Mouse (Mus musculus) stomach, embryonic 16.5 days (tissue): ENCODE measurements at regions not wholly inside any gene's neighbourhood (a gene's known extent, or its start where the extent isn't known, plus 50 kb on each side); places are given as distances from the start of the nearest gene placed in this dataset.
A peak's percentile ranks its signal among the peaks of the same experiment; 100 is the strongest.

Source experiments
- ATAC-seq: fragments of 200-750 bp; cut with Nextera tagmentation; 2 replicates; pipeline ENCODE4 v1.8.0; 2017; ENCODE audit warnings: moderate number of reproducible peaks, moderate TSS enrichment; ENCODE audit not compliant: insufficient read depth, low FRiP score
- H3K27ac ChIP-seq: fragments of 300-500 bp; sonication (generic); 2 replicates; pipeline ENCODE4 v1.5.1; 2014; ENCODE audit warnings: low read length
- H3K27me3 ChIP-seq: fragments of 300-500 bp; sonication (generic); 2 replicates; pipeline ENCODE4 v1.6.1; 2014; ENCODE audit warnings: low read length, control low read depth, mixed read lengths; ENCODE audit not compliant: control insufficient read depth, insufficient read depth
- H3K36me3 ChIP-seq: fragments of 300-500 bp; sonication (generic); 2 replicates; pipeline ENCODE4 v1.6.1; 2014; ENCODE audit warnings: low read length; ENCODE audit not compliant: control insufficient read depth, insufficient read depth
- H3K4me1 ChIP-seq: fragments of 300-500 bp; sonication (generic); 2 replicates; pipeline ENCODE4 v1.6.1; 2014; ENCODE audit warnings: low read length, control low read depth, mixed read lengths; ENCODE audit not compliant: control insufficient read depth, insufficient read depth
- H3K4me2 ChIP-seq: fragments of 300-500 bp; sonication (generic); 2 replicates; pipeline ENCODE4 v1.6.1; 2014; ENCODE audit warnings: low read depth, low read length, mixed read lengths
- H3K4me3 ChIP-seq: fragments of 300-500 bp; sonication (generic); replicated peaks from 2 replicates; pipeline ENCODE4 v1.5.1; 2014; ENCODE audit warnings: mild to moderate bottlenecking, low read length
- H3K9ac ChIP-seq: fragments of 300-500 bp; sonication (generic); 2 replicates; pipeline ENCODE4 v1.6.1; 2014; ENCODE audit warnings: low read length
- H3K9me3 ChIP-seq: fragments of 300-500 bp; sonication (generic); replicated peaks from 2 replicates; pipeline ENCODE4 v1.6.1; 2016; ENCODE audit warnings: low read length, control low read depth; ENCODE audit not compliant: control insufficient read depth
- WGBS: fragments of 180-500 bp; shearing (Covaris S2); extraction: QIAGEN DNeasy Blood & Tissue Kit; methylation state at CpG from one replicate; pipeline ENCODE4 v1.1.7; 2014; 5-methylcytosine and 5-hydroxymethylcytosine counted together

GRCm38 (mm10) chr9:43661646-43662045 is 82.1 kb upstream of the Nectin1 start:
- no peak overlapping the region for H3K27ac ChIP-seq
- ATAC-seq = no peak
- no peak overlapping the region for H3K9ac ChIP-seq
- no peaks in the 10 kb centered on the region for H3K36me3 ChIP-seq
- no peak overlapping the region for H3K4me2 ChIP-seq
- H3K4me1 ChIP-seq = no peaks in the 10 kb centered on the region
- 60% methylated on average over 6 of the region's 6 CpGs for WGBS
- no peaks in the 10 kb centered on the region for H3K27me3 ChIP-seq
- no peak overlapping the region for H3K4me3 ChIP-seq
- H3K9me3 ChIP-seq = no peaks in the 10 kb centered on the region

GRCm38 (mm10) chr9:43667386-43667785 is 76.4 kb upstream of the Nectin1 start:
- Histone ChIP-seq H3K27ac (no peak overlapping the region), H3K4me2 (no peak overlapping the region), H3K27me3 (no peaks in the 10 kb centered on the region), H3K9me3 (no peaks in the 10 kb centered on the region), H3K36me3 (no peaks in the 10 kb centered on the region), H3K4me3 (no peak overlapping the region), H3K4me1 (no peaks in the 10 kb centered on the region), H3K9ac (no peak overlapping the region)
- ATAC-seq = no peak
- WGBS = 77% methylated on average over 6 of the region's 6 CpGs

- WGBS = 75% methylated on average over 4 of the region's 4 CpGs
- Histone ChIP-seq H3K9ac (no peak overlapping the region), H3K4me2 (no peak overlapping the region), H3K4me1 (no peaks in the 10 kb centered on the region), H3K36me3 (no peaks in the 10 kb centered on the region), H3K9me3 (no peaks in the 10 kb centered on the region), H3K27me3 (no peaks in the 10 kb centered on the region), H3K4me3 (no peak overlapping the region), H3K27ac (no peak overlapping the region)
- no peak for ATAC-seq
Measured at GRCm38 (mm10) chr9:43667974-43668373, 75.8 kb upstream of the Nectin1 start.

- no peak for ATAC-seq
- no peak overlapping the region for H3K9ac ChIP-seq
- WGBS = 67% methylated on average over 7 of the region's 7 CpGs
- no peak overlapping the region for H3K4me2 ChIP-seq
- H3K36me3 ChIP-seq = no peaks in the 10 kb centered on the region
- no peaks in the 10 kb centered on the region for H3K4me1 ChIP-seq
- no peaks in the 10 kb centered on the region for H3K9me3 ChIP-seq
- no peak overlapping the region for H3K27ac ChIP-seq
- no peaks in the 10 kb centered on the region for H3K27me3 ChIP-seq
- H3K4me3 ChIP-seq = no peak overlapping the region
Measured at GRCm38 (mm10) chr9:43668731-43669130, 75.1 kb upstream of the Nectin1 start.

GRCm38 (mm10) chr9:43670563-43670962 is 73.2 kb upstream of the Nectin1 start:
- Histone ChIP-seq H3K9ac (no peak overlapping the region), H3K9me3 (no peaks in the 10 kb centered on the region), H3K27me3 (no peaks in the 10 kb centered on the region), H3K4me2 (no peak overlapping the region), H3K4me1 (no peaks in the 10 kb centered on the region), H3K27ac (no peak overlapping the region), H3K4me3 (no peak overlapping the region), H3K36me3 (no peaks in the 10 kb centered on the region)
- WGBS = 57% methylated on average over 5 of the region's 5 CpGs
- ATAC-seq = no peak

GRCm38 (mm10) chr9:43673171-43673680 is 70.6 kb upstream of the Nectin1 start:
- Histone ChIP-seq H3K9ac (no peak overlapping the region), H3K4me3 (no peak overlapping the region), H3K27ac (no peak overlapping the region), H3K9me3 (no peaks in the 10 kb centered on the region), H3K36me3 (no peaks in the 10 kb centered on the region), H3K4me1 (no peaks in the 10 kb centered on the region), H3K4me2 (no peak overlapping the region), H3K27me3 (no peaks in the 10 kb centered on the region)
- WGBS = 37% methylated on average over 4 of the region's 4 CpGs
- no peak for ATAC-seq

GRCm38 (mm10) chr9:43674321-43674720 is 69.5 kb upstream of the Nectin1 start:
- no peak overlapping the region for H3K27ac ChIP-seq
- ATAC-seq = no peak
- no peaks in the 10 kb centered on the region for H3K36me3 ChIP-seq
- WGBS = 35% methylated on average over 8 of the region's 8 CpGs
- H3K27me3 ChIP-seq = no peaks in the 10 kb centered on the region
- H3K4me2 ChIP-seq = no peak overlapping the region
- H3K9me3 ChIP-seq = no peaks in the 10 kb centered on the region
- H3K9ac ChIP-seq = no peak overlapping the region
- no peak overlapping the region for H3K4me3 ChIP-seq
- H3K4me1 ChIP-seq = no peaks in the 10 kb centered on the region

GRCm38 (mm10) chr9:43676011-43676410 is 67.8 kb upstream of the Nectin1 start:
- Histone ChIP-seq H3K27ac (no peak overlapping the region), H3K9ac (no peak overlapping the region), H3K36me3 (no peaks in the 10 kb centered on the region), H3K27me3 (no peaks in the 10 kb centered on the region), H3K4me2 (no peak overlapping the region), H3K4me3 (no peak overlapping the region), H3K9me3 (no peaks in the 10 kb centered on the region), H3K4me1 (no peaks in the 10 kb centered on the region)
- ATAC-seq = no peak
- WGBS = 70% methylated on average over 2 of the region's 2 CpGs

GRCm38 (mm10) chr9:43679331-43679730 is 64.5 kb upstream of the Nectin1 start:
- WGBS = 38% methylated on average over 17 of the region's 17 CpGs

GRCm38 (mm10) chr9:43681317-43681716 is 62.5 kb upstream of the Nectin1 start:
- H3K4me1 ChIP-seq = no peaks in the 10 kb centered on the region
- no peak overlapping the region for H3K27ac ChIP-seq
- ATAC-seq = no peak
- no peaks in the 10 kb centered on the region for H3K9me3 ChIP-seq
- H3K4me3 ChIP-seq = no peak overlapping the region
- H3K4me2 ChIP-seq = no peak overlapping the region
- no peaks in the 10 kb centered on the region for H3K27me3 ChIP-seq
- no peak overlapping the region for H3K9ac ChIP-seq
- no peaks in the 10 kb centered on the region for H3K36me3 ChIP-seq
- WGBS = 50% methylated on average over 3 of the region's 3 CpGs

More at GRCm38 (mm10) chr9:43679331-43679730, 64.5 kb upstream of the Nectin1 start:
- Histone ChIP-seq H3K27me3 (no peaks in the 10 kb centered on the region), H3K27ac (no peak overlapping the region), H3K9ac (no peak overlapping the region), H3K4me2 (no peak overlapping the region), H3K4me3 (no peak overlapping the region), H3K36me3 (no peaks in the 10 kb centered on the region), H3K9me3 (no peaks in the 10 kb centered on the region), H3K4me1 (no peaks in the 10 kb centered on the region)
- 0 out of 2 replicates have a peak, but pooled peaks have one; percentile 44 for ATAC-seq
